In genomic region chr12:86894184-86894839, GRCm38 (mm10) we compare ENCODE assay signal across 8 mouse cellular contexts. TPM values are rescaled to one million over a fixed set of nuclear protein-coding genes. Genes with fewer than 3 reads are reported as not detected.
DNase-seq lines count a peak whose midpoint lies in the region; ATAC-seq and TF ChIP-seq lines count a peak whose summit lies in the region.

No protein-coding gene starts in this region.

- peak overlapping the region; percentile 99 for H3K27ac ChIP-seq in lung, embryonic 14.5 days (ENCODE audit: low read depth)

- peak; percentile 75 to 89 for ATAC-seq in hematopoietic stem cell, adult 5-6 weeks (replicated peaks in 1 of 2; ENCODE audit: insufficient read depth in 1 of 2, low FRiP score in 2 of 2, low TSS enrichment in 1 of 2, low read depth in 1 of 2, poor library complexity in 2 of 2, severe bottlenecking in 2 of 2)
- peak; percentile 87 for ATAC-seq in lung, embryonic 14.5 days (ENCODE audit: insufficient read depth)
- peak; percentile 83 for ATAC-seq in neutrophil, adult 5-6 weeks (ENCODE audit: extremely low read depth, insufficient number of reproducible peaks, low FRiP score, poor library complexity, severe bottlenecking)

- peak overlapping the region; percentile 54 for H3K9ac ChIP-seq in lung, embryonic 14.5 days

- peaks cover 78% of the 10 kb centered on the region for H3K4me1 ChIP-seq in lung, embryonic 14.5 days (ENCODE audit: insufficient read depth)

- under 1% methylated on average over 23 of the region's 26 CpGs for WGBS in lung, embryonic 14.5 days

- peak; percentile 100 for DNase-seq in MEL-GATA-1-ER (ENCODE audit: extremely low read depth, low read depth)
- peak; percentile 97 for DNase-seq in cerebellum, adult 8-10 months
- peak; percentile 98 for DNase-seq in forelimb bud, embryonic 11.5 days (ENCODE audit: low read depth, low spot score)
- DNase-seq in layer of hippocampus, adult 8-10 months (ENCODE audit: low spot score in 2 of 2): peak; percentile 98 to 99
- peak; percentile 100 for DNase-seq in lung, embryonic 14.5 days
- peak; percentile 91 for DNase-seq in testis, postnatal 14 days (ENCODE audit: low spot score)

- TF ChIP-seq CTCF in lung, embryonic 14.5 days (IDR thresholded peaks at IDR 0.05; ENCODE audit: low read depth): no peak

- H3K4me3 ChIP-seq in lung, embryonic 14.5 days (ENCODE audit: low read depth, low read length): peak overlapping the region; percentile 29

- no peaks in the 10 kb centered on the region for H3K27me3 ChIP-seq in lung, embryonic 14.5 days (ENCODE audit: insufficient read depth, low read length)

- H3K4me2 ChIP-seq in lung, embryonic 14.5 days: peak overlapping the region; percentile 70

- H3K9me3 ChIP-seq in lung, embryonic 14.5 days (ENCODE audit: low read depth, low read length): no peaks in the 10 kb centered on the region

- no peaks in the 10 kb centered on the region for H3K36me3 ChIP-seq in lung, embryonic 14.5 days (ENCODE audit: insufficient read depth)

RNA-seq across cellular contexts. Expression of gene Irf2bpl, which starts 9.7 kb away (rescaled TPM):
- 4.2 and 5.6 TPM in 2 replicates for total RNA-seq in hematopoietic stem cell, adult 5-6 weeks (2017)
- total RNA-seq in layer of hippocampus, adult 8-10 months (2022): 10 to 100 TPM; 61.7 to 72.0 (median 66.8) TPM
- polyA plus RNA-seq in lung, embryonic 14.5 days (2014; fragmentation: Nextera tagmentation; extraction: Ambion mirVana): 44.6 and 44.8 TPM in 2 replicates
- total RNA-seq in neutrophil, adult 5-6 weeks (2017): 22.7 and 23.0 TPM in 2 replicates

RNA-seq across cellular contexts. Expression of gene Cipc, which starts 52.5 kb away (rescaled TPM):
- 17.6 and 24.0 TPM in 2 replicates for total RNA-seq in hematopoietic stem cell, adult 5-6 weeks (2017)
- total RNA-seq in layer of hippocampus, adult 8-10 months (2022): 10 to 100 TPM; 70.7 to 89.0 (median 86.1) TPM
- polyA plus RNA-seq in lung, embryonic 14.5 days (2014; fragmentation: Nextera tagmentation; extraction: Ambion mirVana): 22.4 and 24.3 TPM in 2 replicates
- total RNA-seq in neutrophil, adult 5-6 weeks (2017): 20.4 and 21.2 TPM in 2 replicates

Comparison
In these comparisons a context has a peak if more than half of its experiments do, and no peak if none do; other contexts are left out.
1. Peak in every context shown above with its lines: DNase-seq, ATAC-seq, H3K4me3 ChIP-seq and H3K27ac ChIP-seq.